7 mouse cellular contexts compared by ENCODE assay signal in the genomic region with DNA sequence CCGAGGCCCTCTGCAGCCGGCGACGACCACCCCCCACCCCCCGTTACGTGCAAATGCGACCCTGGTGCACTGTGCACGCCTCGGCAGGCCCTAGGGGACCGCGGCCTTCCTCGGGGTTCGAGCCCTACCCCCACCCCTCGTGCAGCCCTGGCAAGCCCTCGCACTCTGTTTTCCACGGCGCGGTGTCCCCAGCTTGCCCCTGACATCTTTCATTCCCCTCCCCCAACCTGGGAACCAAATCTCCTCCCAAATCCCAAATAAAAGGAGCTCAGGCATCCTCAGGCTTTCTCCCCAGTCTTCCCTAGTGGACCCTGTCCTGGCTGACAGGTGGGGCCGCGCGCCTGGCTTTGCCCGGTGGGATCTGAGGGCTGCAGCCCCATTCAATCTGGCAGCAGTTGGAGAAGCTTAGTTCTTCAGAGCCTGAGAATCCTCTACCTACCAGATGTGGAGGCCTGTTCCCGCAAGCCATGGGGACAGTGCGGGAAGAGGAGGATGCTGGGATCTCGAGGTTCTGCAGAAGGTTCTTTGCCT. TPM values are rescaled to one million over a fixed set of nuclear protein-coding genes. Genes with fewer than 3 reads are reported as not detected.
A peak's percentile ranks its signal among the peaks of the same experiment; 100 is the strongest.
DNase-seq lines count a peak whose midpoint lies in the region; ATAC-seq and TF ChIP-seq lines count a peak whose summit lies in the region.

Gene Dusp1, minus strand, starts transcription at position 478 of the 531 bp plus-strand sequence.

- TF ChIP-seq CTCF in testis, adult 2 months (IDR thresholded peaks at IDR 0.05; ENCODE audit: control insufficient read depth, insufficient read depth, insufficient replicate concordance, low read depth, low read length), result no peak
- no peak for TF ChIP-seq CTCF in brain, embryonic 14.5 days (IDR thresholded peaks at IDR 0.05; ENCODE audit: borderline replicate concordance, extremely low read depth, insufficient read depth, insufficient read length)

- ATAC-seq in midbrain, embryonic 11.5 days (ENCODE audit: low FRiP score), result peak; percentile 90

- 1% methylated on average over 25 of the region's 25 CpGs for WGBS in midbrain, embryonic 11.5 days

- no peaks in the 10 kb centered on the region; the same call in 1 of the 2 replicates for H3K9me3 ChIP-seq in midbrain, embryonic 11.5 days (ENCODE audit: control insufficient read depth, low read length)

- peak within 1 kb of the TSS; percentile 91 for H3K27ac ChIP-seq in testis, adult 2 months (ENCODE audit: control insufficient read depth, insufficient read depth, low read depth, low read length)
- H3K27ac ChIP-seq in midbrain, embryonic 11.5 days (ENCODE audit: low read depth, low read length), result peak within 1 kb of the TSS; percentile 35

- DNase-seq in testis, postnatal 14 days (ENCODE audit: low spot score), result no peak
- no peak for DNase-seq in brain, embryonic 14.5 days (ENCODE audit: low read depth)
- DNase-seq in gonadal fat pad, adult 2 months (ENCODE audit: low read depth), result no peak
- peak in 1 of 2 experiments; percentile 47 for DNase-seq in layer of hippocampus, postnatal 10 days (ENCODE audit: low spot score in 2 of 2)
- no peak for DNase-seq in midbrain, embryonic 11.5 days (ENCODE audit: low spot score, missing footprints)
- DNase-seq in spleen, adult 18-20 months, result no peak

- H3K4me1 ChIP-seq in testis, adult 2 months (ENCODE audit: control insufficient read depth, insufficient read depth, low read length), result peaks cover 19% of the 10 kb centered on the region
- H3K4me1 ChIP-seq in midbrain, embryonic 11.5 days (ENCODE audit: control insufficient read depth, insufficient read depth, low read length), result peaks cover 17% of the 10 kb centered on the region

- peak within 1 kb of the TSS; percentile 91 for H3K9ac ChIP-seq in midbrain, embryonic 11.5 days (ENCODE audit: low read length)

- TF ChIP-seq POLR2A in testis, adult 2 months (IDR thresholded peaks at IDR 0.05; ENCODE audit: control insufficient read depth, low read depth, low read length), result no peak
- TF ChIP-seq POLR2A in brain, embryonic 14.5 days (IDR thresholded peaks at IDR 0.05; ENCODE audit: borderline replicate concordance, extremely low read depth, insufficient read depth, insufficient read length, poor library complexity, severe bottlenecking), result no peak

- no peaks in the 10 kb centered on the region for H3K36me3 ChIP-seq in testis, adult 2 months (ENCODE audit: control insufficient read depth, insufficient read depth, low read length)
- peaks cover 3% of the 10 kb centered on the region; the same call in 1 of the 2 replicates for H3K36me3 ChIP-seq in midbrain, embryonic 11.5 days (ENCODE audit: control insufficient read depth, insufficient read depth, low read length)

- peak within 1 kb of the TSS; percentile 96 for H3K4me2 ChIP-seq in midbrain, embryonic 11.5 days

- H3K4me3 ChIP-seq in testis, adult 2 months (ENCODE audit: control insufficient read depth, low read depth, low read length), result peak within 1 kb of the TSS; percentile 88
- H3K4me3 ChIP-seq in midbrain, embryonic 11.5 days (ENCODE audit: low read depth, low read length), result peak within 1 kb of the TSS; percentile 89

- no peaks in the 10 kb centered on the region for H3K27me3 ChIP-seq in testis, adult 2 months (ENCODE audit: control insufficient read depth, insufficient read depth, low read length)
- H3K27me3 ChIP-seq in midbrain, embryonic 11.5 days (ENCODE audit: control insufficient read depth, insufficient read depth, low read length), result no peaks in the 10 kb centered on the region

RNA-seq across cellular contexts. Expression of gene Dusp1, which starts in this region (rescaled TPM):
- 19.7 and 24.5 TPM in 2 replicates for polyA plus RNA-seq in testis, adult 2 months (2012; rRNA removed)
- polyA plus RNA-seq in brain, embryonic 14.5 days (2012; rRNA removed), result 56.2 and 71.8 TPM in 2 replicates
- 61.6 and 85.9 TPM in 2 replicates for polyA plus RNA-seq in gonadal fat pad, adult 2 months (2012; rRNA removed)
- total RNA-seq in layer of hippocampus, postnatal 10 days (2021), result 10 to 100 TPM; 15.3 to 16.1 TPM
- polyA plus RNA-seq in midbrain, embryonic 11.5 days (2014; fragmentation: Nextera tagmentation; extraction: Ambion mirVana), result 30.2 TPM in 2 replicates
